Mouse (Mus musculus) stomach, postnatal 0 days (tissue): ENCODE measurements around the gene Trmt10a.

Experiments used
- CTCF ChIP-seq: IDR thresholded peaks from 2 replicates; pipeline ENCODE4 v1.5.1; 2016; ENCODE audit warnings: antibody characterized with exemption, low read depth, mild to moderate bottlenecking, moderate library complexity
- EP300 ChIP-seq: optimal IDR thresholded peaks from 2 replicates; pipeline ENCODE3; 2016; ENCODE audit warnings: antibody characterized with exemption

DNA sequence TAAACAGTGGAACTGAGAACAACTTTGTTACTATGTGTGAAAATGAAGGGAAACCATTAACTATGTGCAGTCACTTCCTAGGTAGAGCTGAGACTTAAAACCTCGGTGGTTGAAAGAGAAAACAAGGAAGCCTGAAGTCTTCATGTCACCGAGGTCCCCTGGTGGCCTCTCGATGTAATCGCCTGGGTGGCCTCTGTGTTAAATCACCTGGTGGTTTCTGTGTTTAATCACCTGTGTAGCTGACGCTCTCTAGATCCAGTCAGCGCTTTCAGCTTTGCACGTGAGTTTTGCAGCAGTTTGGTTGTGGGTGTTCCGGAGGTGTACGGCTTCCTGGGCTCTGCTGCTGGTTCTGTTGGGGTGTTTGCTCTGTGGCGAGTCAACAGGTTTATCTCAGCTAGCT lies 30.0 kb downstream of the Trmt10a start:
- TF ChIP-seq CTCF (peak; percentile 16; the same call in 1 of the 2 replicates), EP300 (no peak)
